Comparison of ENCODE assay signal across 15 mouse cellular contexts in genomic region chr13:25085147-25085546, GRCm38 (mm10). TPM values are rescaled to one million over a fixed set of nuclear protein-coding genes. Genes with fewer than 3 reads are reported as not detected.
"Had no signal": no experiment of that assay in that cellular context is flagged by ENCODE, and none has a peak within 500 bp of the region (broad histone marks: within the 10 kb centered on the region; RNA-seq: fewer than 3 reads in every experiment).

No protein-coding gene starts in this region.

- H3K9me3 ChIP-seq: liver, embryonic 12.5 days; midbrain, embryonic 10.5 days; neural tube, embryonic 15.5 days had no signal

- DNase-seq: kidney, postnatal 36 days; left cerebral cortex, postnatal 4 days; lung, embryonic 14.5 days; lung, postnatal 10 days; lung, postnatal 4 days; midbrain, embryonic 14.5 days; right cerebral cortex, adult 18-20 months; thymus, adult 18-20 months; thymus, postnatal 25 days had no signal

- H3K4me2 ChIP-seq: liver, embryonic 12.5 days; lung, embryonic 14.5 days; neural tube, embryonic 15.5 days had no signal

- H3K27ac ChIP-seq: liver, embryonic 12.5 days; midbrain, embryonic 10.5 days; neural tube, embryonic 15.5 days; stomach, postnatal 0 days had no signal

- H3K4me3 ChIP-seq: liver, embryonic 12.5 days; midbrain, embryonic 10.5 days; myocyte; neural tube, embryonic 15.5 days had no signal

- H3K9ac ChIP-seq: liver, embryonic 12.5 days; lung, embryonic 14.5 days; neural tube, embryonic 15.5 days had no signal

- H3K27me3 ChIP-seq: liver, embryonic 12.5 days had no signal

- H3K36me3 ChIP-seq: liver, embryonic 12.5 days; midbrain, embryonic 10.5 days; neural tube, embryonic 15.5 days had no signal

- H3K4me1 ChIP-seq: neural tube, embryonic 15.5 days had no signal

- ATAC-seq: liver, embryonic 12.5 days had no signal

RNA-seq across cellular contexts. Expression of gene Dcdc2a, which starts 29.3 kb away (rescaled TPM):
- total RNA-seq: megakaryocyte, adult 5-6 weeks had no signal
